ENCODE assay signal across 17 mouse cellular contexts in genomic region chr13:74864000-74864399, GRCm38 (mm10).
"Had no signal": no experiment of that assay in that cellular context is flagged by ENCODE, and none has a peak within 500 bp of the region (broad histone marks: within the 10 kb centered on the region; RNA-seq: fewer than 3 reads in every experiment).

No protein-coding gene starts in this region.

- H3K27ac ChIP-seq: lung, embryonic 15.5 days; macrophage; midbrain, embryonic 13.5 days; midbrain, embryonic 15.5 days; neural tube, embryonic 13.5 days; neural tube, embryonic 15.5 days; stomach, embryonic 15.5 days; stomach, postnatal 0 days had no signal

- H3K4me3 ChIP-seq: lung, embryonic 15.5 days; megakaryocyte, embryonic 14.5 days; midbrain, embryonic 13.5 days; midbrain, embryonic 15.5 days; neural tube, embryonic 13.5 days; neural tube, embryonic 15.5 days; stomach, embryonic 15.5 days had no signal

- DNase-seq: liver, postnatal 0 days; lung, adult 2 months; lung, postnatal 14 days; lung, postnatal 36 days; right cerebral cortex, postnatal 25 days; thymus, adult 2 months; thymus, postnatal 25 days; thymus, postnatal 4 days had no signal

- H3K4me1 ChIP-seq: lung, embryonic 15.5 days; megakaryocyte, embryonic 14.5 days; midbrain, embryonic 13.5 days; midbrain, embryonic 15.5 days; neural tube, embryonic 13.5 days; neural tube, embryonic 15.5 days; stomach, embryonic 15.5 days had no signal
